Mouse (Mus musculus) heart, postnatal 0 days (tissue): ENCODE results near the gene Ssrp1. TPM values are rescaled to one million over a fixed set of nuclear protein-coding genes. Genes with fewer than 3 reads are reported as not detected.

Source experiments
- ATAC-seq: fragments of 200-750 bp; cut with Nextera tagmentation; 2 replicates; pipeline ENCODE4 v1.8.0; 2017; ENCODE audit warnings: low read depth, moderate number of reproducible peaks, moderate library complexity; ENCODE audit not compliant: insufficient read depth
- DNase-seq: peaks from one replicate; pipeline ENCODE4 v3.0.0-alpha.2; 2016; ENCODE audit warnings: low spot score
- H3K27ac ChIP-seq: fragments of 300-500 bp; sonication (generic); 2 replicates; pipeline ENCODE4 v1.5.1; 2014; ENCODE audit warnings: low read depth, mild to moderate bottlenecking
- H3K27me3 ChIP-seq: fragments of 300-500 bp; sonication (generic); 2 replicates; pipeline ENCODE4 v1.6.1; 2014; ENCODE audit warnings: low read length, mixed read lengths; ENCODE audit not compliant: control insufficient read depth, insufficient read depth
- H3K36me3 ChIP-seq: fragments of 300-500 bp; sonication (generic); replicated peaks from 2 replicates; pipeline ENCODE4 v1.6.1; 2014; ENCODE audit warnings: low read length, mixed read lengths; ENCODE audit not compliant: control insufficient read depth, insufficient read depth
- H3K4me1 ChIP-seq: fragments of 300-500 bp; sonication (generic); 2 replicates; pipeline ENCODE4 v1.6.1; 2014; ENCODE audit warnings: antibody characterized with exemption; ENCODE audit not compliant: control insufficient read depth, insufficient read depth
- H3K4me2 ChIP-seq: fragments of 300-500 bp; sonication (generic); 2 replicates; pipeline ENCODE4 v1.6.1; 2014; ENCODE audit warnings: low read depth, mild to moderate bottlenecking, low read length, moderate library complexity
- H3K4me3 ChIP-seq: fragments of 300-500 bp; sonication (generic); 2 replicates; pipeline ENCODE4 v1.5.1; 2014; ENCODE audit warnings: low read depth, low read length
- H3K9ac ChIP-seq: fragments of 300-500 bp; sonication (generic); replicated peaks from 2 replicates; pipeline ENCODE4 v1.6.1; 2014; ENCODE audit warnings: low read depth, low read length, mixed read lengths
- H3K9me3 ChIP-seq: fragments of 300-500 bp; sonication (generic); replicated peaks from 2 replicates; pipeline ENCODE4 v1.6.1; 2016; ENCODE audit warnings: low read length; ENCODE audit not compliant: control insufficient read depth
- CTCF ChIP-seq: IDR thresholded peaks from 2 replicates; pipeline ENCODE4 v1.5.1; 2016; ENCODE audit warnings: antibody characterized with exemption, control low read depth, low read depth
- EP300 ChIP-seq: IDR thresholded peaks from 2 replicates; pipeline ENCODE4 v1.6.1; 2016; ENCODE audit warnings: antibody characterized with exemption, low read depth
- WGBS: fragments of 180-500 bp; shearing (Covaris S2); extraction: QIAGEN DNeasy Blood & Tissue Kit; methylation state at CpG from one replicate; pipeline ENCODE4 v1.1.7; 2014; 5-methylcytosine and 5-hydroxymethylcytosine counted together
- polyA plus RNA-seq: library from polyadenylated mRNA; unstranded; fragments of >200 nt; fragmentation: Nextera tagmentation; extraction: Ambion mirVana; gene quantifications from 2 replicates; pipeline ENCODE4 v1.2.1, GENCODE M21; 2015
- total RNA-seq: library from RNA; depleted of rRNA; stranded (reverse); fragments of >200 nt; gene quantifications from 2 replicates; pipeline ENCODE4 v1.2.3, GENCODE M21; 2014; ENCODE audit warnings: low replicate concordance

Ssrp1 gene
- total and polyA plus RNA-seq, 2 experiments from 2014 or later: 63.7 to 106 TPM

GRCm38 (mm10) chr2:85065141-85065875 is 28.3 kb downstream of the Ssrp1 start:
- Histone ChIP-seq H3K27me3 (no peaks in the 10 kb centered on the region), H3K36me3 (peaks cover 35% of the 10 kb centered on the region), H3K27ac (no peak overlapping the region), H3K4me1 (peaks cover 5% of the 10 kb centered on the region), H3K9me3 (no peaks in the 10 kb centered on the region), H3K4me2 (no peak overlapping the region), H3K9ac (no peak overlapping the region), H3K4me3 (no peak overlapping the region)
- ATAC-seq (no peak), DNase-seq (no peak)
- WGBS: 70% methylated on average over 12 of the region's 12 CpGs
- TF ChIP-seq CTCF: no peak
- TF ChIP-seq EP300: no peak

- TF ChIP-seq EP300 (no peak), CTCF (no peak)
- Histone ChIP-seq H3K9ac (no peak overlapping the region), H3K4me3 (no peak overlapping the region), H3K4me2 (no peak overlapping the region), H3K27me3 (no peaks in the 10 kb centered on the region), H3K4me1 (no peaks in the 10 kb centered on the region), H3K36me3 (peaks cover 45% of the 10 kb centered on the region), H3K9me3 (no peaks in the 10 kb centered on the region), H3K27ac (no peak overlapping the region)
- DNase-seq: no peak
- no peak for ATAC-seq
- 91% methylated on average over 5 of the region's 5 CpGs for WGBS
Measured at GRCm38 (mm10) chr2:85066937-85067336, 29.9 kb downstream of the Ssrp1 start.

- H3K9me3 ChIP-seq: no peaks in the 10 kb centered on the region
- H3K9ac ChIP-seq: no peak overlapping the region
- DNase-seq (no peak), ATAC-seq (no peak)
- no peak for TF ChIP-seq EP300
- TF ChIP-seq CTCF: no peak
- no peak overlapping the region for H3K4me3 ChIP-seq
- H3K4me2 ChIP-seq: no peak overlapping the region
- no peak overlapping the region for H3K27ac ChIP-seq
- H3K36me3 ChIP-seq: peaks cover 39% of the 10 kb centered on the region
- no peaks in the 10 kb centered on the region for H3K4me1 ChIP-seq
- 58% methylated on average over 10 of the region's 10 CpGs for WGBS
- H3K27me3 ChIP-seq: no peaks in the 10 kb centered on the region
Measured at GRCm38 (mm10) chr2:85067903-85068625, 31.0 kb downstream of the Ssrp1 start.

- ATAC-seq: no peak
- H3K36me3 ChIP-seq: peaks cover 37% of the 10 kb centered on the region
- no peak overlapping the region for H3K9ac ChIP-seq
- H3K27ac ChIP-seq: no peak overlapping the region
- TF ChIP-seq EP300 (no peak), CTCF (no peak)
- no peaks in the 10 kb centered on the region for H3K4me1 ChIP-seq
- H3K27me3 ChIP-seq: no peaks in the 10 kb centered on the region
- no peak for DNase-seq
- H3K9me3 ChIP-seq: no peaks in the 10 kb centered on the region
- H3K4me3 ChIP-seq: no peak overlapping the region
- WGBS: 87% methylated on average over 2 of the region's 2 CpGs
- no peak overlapping the region for H3K4me2 ChIP-seq
Measured at GRCm38 (mm10) chr2:85068626-85069025, 31.6 kb downstream of the Ssrp1 start.

- ATAC-seq (no peak), DNase-seq (no peak)
- no peaks in the 10 kb centered on the region for H3K4me1 ChIP-seq
- H3K36me3 ChIP-seq: peaks cover 25% of the 10 kb centered on the region
- WGBS: 68% methylated on average over 15 of the region's 15 CpGs
- no peak for TF ChIP-seq CTCF
- TF ChIP-seq EP300: no peak
- no peak overlapping the region for H3K27ac ChIP-seq
- no peaks in the 10 kb centered on the region for H3K9me3 ChIP-seq
- no peaks in the 10 kb centered on the region for H3K27me3 ChIP-seq
- H3K9ac ChIP-seq: no peak overlapping the region
- H3K4me2 ChIP-seq: no peak overlapping the region
- no peak overlapping the region for H3K4me3 ChIP-seq
Measured at GRCm38 (mm10) chr2:85070086-85070485, 33.1 kb downstream of the Ssrp1 start.
